Mouse (Mus musculus): ENCODE data around the gene Eapp. TPM values are rescaled to one million over a fixed set of nuclear protein-coding genes. Genes with fewer than 3 reads are reported as not detected.
"Not testable (repeated sequence)": the region's sequence is repeated elsewhere in the genome, so short reads cannot be mapped to it uniquely, and the experiment has no call there.

The Eapp gene
- polyA plus RNA-seq (2012; rRNA removed), result 9.7 and 10.5 TPM in 2 replicates

DNA sequence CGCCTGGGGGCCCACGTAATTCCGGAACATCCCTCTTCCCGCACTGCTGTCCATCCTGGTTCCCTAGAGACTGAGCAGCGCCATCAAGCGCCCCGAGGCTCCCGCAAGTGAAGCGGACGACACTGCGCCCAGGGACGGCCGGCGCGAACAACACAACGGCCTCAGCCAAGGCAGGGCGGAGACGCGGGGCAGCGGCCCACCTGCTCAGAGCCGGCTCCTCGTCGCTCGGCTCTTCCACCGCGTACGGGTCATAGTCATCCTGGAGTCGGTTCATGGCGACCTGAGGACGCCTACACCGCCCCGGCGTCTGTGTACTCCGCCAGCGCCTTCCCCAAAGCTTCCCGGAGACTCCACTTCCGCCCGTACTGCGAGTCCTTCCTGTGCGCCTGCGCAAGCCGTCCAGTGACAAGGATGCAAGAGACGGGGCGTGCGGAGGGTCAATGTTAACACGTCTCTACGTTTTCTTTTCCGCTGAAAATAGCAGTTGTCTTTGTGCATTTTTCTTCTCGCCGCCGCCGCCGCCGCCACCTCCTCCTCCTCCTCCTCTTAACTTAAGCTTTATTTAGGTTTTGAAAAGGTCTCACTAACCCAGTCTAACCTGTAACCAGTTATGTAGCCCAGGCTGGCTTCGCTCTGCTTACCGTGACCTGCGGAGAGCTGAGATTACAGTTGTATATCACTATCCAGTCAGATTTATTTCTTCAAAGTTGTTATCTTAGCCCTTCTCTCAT is at the start of gene Eapp:
Gene Eapp (minus strand): TSS at position 387 of the 731 bp plus-strand sequence.
- DNase-seq (ENCODE audit: low read depth), result peak; percentile 77

DNA sequence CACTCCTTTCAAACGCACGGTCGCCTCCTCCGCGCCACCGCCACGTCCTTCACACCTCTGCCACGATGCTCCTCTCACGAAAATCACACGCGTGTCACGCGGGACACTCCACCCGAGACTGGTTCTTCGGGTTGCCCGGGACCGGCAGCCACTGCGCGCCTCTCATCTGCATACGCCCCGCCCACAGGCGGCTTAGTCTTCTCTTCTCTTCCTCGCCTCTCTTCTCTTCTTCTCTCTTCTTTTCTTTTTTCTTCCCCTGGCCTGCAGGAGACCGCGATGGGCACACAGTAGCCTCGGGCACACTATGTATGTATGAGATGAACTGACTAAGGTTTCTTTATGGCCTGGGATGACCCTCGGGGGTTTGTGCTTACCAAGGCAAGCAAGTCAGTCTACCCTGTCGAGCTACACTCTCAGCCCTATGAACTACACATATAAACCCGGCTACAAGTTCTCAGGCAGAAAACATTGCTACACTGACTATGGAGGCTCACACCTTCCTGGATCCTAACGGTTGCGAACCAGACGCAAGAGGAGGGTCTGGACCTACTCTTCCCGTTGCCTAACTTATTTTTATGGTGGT is 43.1 kb upstream of the Eapp start:
- DNase-seq (ENCODE audit: low read depth), result not testable (repeated sequence)

DNA sequence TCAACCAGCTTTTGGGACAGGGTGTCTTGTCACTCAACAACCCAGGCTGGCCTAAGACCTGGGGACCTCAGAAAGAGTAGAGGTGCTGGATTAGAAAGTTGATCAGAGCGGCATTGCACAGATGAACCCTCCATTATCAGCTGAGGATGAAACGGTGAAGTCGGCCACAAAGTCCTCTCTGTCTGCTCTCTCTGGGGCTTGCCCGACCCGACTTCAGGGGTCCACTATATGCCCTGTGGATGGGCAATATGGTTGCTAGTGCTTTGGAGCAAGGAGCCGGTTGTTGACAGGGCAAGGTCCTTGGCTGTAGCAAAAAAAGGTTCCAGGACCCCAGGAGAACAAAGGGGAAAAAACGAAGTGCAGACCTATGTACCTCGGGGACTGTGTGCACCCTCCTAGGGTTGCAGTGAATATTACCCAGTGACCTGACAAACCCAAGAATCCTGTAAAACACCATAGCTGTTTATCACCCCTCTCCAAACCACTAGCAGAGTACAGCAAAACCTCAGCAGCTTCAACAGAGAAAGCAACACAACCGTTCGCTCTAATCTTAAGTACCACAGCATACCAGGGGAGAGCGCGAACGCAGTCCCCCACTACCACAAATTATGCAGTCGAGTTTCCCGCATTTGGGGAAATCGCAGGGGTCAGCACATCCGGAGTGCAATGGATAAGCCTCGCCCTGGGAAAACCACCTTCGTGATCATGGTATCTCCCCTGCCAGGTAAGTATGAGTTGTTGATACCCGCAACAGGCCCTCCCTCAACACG is 42.4 kb upstream of the Eapp start:
- not testable (repeated sequence) for DNase-seq (ENCODE audit: low read depth)

DNA sequence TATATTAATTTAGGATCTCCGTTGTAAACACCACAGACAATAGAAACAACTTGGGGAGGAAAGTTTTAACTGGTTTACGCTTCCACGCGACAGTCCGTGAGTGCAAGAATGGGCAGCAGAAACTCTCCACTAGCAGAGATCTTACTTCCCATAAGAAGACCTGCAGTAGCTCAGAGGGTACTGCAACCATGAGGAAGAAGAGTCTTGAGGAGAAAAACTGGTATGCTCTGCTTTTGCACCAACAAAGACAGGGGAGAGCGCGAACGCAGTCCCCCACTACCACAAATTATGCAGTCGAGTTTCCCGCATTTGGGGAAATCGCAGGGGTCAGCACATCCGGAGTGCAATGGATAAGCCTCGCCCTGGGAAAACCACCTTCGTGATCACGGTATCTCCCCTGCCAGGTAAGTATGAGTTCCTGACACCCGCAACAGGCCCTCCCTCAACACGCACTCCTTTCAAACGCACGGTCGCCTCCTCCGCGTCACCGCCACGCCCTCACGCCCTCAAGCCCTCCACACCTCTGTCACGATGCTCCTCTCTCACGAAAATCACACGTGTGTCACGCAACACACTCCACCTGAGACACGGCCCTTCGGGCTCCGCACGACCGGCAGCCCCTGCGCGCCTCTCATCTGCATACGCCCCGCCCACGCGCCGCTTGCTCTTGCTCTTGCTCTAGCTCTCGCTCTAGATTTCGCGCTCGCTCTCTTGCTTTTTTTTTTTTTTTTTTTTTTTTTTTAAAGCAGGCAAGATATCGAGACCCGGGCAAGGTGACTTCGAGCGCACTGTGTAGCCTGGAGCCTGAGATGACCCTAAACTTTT is 38.8 kb upstream of the Eapp start:
- DNase-seq (ENCODE audit: low read depth), result not testable (repeated sequence)

DNA sequence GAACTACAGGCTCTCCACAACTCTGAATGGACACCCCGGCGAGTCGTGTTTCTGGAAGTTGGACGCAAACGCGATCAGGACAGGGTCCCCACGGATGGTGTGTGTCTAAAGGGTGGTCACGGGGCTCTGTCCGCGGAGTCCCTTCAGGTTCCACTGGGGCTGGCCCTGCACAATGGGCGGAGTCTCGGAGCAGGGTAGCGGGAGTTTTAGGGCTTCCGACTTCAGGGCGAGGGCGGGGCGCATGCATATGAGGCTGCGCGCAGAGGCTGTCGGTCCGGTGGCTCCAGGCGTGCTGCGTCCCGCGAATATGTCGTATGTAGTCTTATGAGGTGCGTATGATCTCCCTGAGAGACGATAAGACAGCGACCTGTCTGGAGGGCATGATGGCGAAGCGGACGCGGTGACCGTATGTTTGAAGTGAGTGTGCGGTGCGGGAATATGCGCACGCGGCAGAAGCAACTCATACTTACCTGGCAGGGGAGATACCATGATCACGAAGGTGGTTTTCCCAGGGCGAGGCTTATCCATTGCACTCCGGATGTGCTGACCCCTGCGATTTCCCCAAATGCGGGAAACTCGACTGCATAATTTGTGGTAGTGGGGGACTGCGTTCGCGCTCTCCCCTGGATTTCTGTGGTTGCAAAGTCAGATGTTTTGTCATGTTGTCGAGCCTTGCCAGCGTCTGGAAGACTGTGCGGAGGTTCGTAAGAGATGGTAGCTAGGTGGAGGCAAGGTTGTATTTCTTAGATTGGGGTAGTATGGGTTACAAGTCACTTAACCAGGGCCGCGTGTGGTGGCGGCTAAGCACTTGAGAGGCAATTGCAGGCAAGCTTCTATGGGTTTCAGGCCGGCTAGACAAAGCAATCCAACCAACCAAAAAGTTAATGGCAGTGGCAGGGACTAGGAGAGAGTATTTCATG is 33.7 kb upstream of the Eapp start:
- not testable (repeated sequence) for DNase-seq (ENCODE audit: low read depth)

DNA sequence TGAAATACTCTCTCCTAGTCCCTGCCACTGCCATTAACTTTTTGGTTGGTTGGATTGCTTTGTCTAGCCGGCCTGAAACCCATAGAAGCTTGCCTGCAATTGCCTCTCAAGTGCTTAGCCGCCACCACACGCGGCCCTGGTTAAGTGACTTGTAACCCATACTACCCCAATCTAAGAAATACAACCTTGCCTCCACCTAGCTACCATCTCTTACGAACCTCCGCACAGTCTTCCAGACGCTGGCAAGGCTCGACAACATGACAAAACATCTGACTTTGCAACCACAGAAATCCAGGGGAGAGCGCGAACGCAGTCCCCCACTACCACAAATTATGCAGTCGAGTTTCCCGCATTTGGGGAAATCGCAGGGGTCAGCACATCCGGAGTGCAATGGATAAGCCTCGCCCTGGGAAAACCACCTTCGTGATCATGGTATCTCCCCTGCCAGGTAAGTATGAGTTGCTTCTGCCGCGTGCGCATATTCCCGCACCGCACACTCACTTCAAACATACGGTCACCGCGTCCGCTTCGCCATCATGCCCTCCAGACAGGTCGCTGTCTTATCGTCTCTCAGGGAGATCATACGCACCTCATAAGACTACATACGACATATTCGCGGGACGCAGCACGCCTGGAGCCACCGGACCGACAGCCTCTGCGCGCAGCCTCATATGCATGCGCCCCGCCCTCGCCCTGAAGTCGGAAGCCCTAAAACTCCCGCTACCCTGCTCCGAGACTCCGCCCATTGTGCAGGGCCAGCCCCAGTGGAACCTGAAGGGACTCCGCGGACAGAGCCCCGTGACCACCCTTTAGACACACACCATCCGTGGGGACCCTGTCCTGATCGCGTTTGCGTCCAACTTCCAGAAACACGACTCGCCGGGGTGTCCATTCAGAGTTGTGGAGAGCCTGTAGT is 23.4 kb upstream of the Eapp start:
- DNase-seq (ENCODE audit: low read depth), result not testable (repeated sequence)

DNA sequence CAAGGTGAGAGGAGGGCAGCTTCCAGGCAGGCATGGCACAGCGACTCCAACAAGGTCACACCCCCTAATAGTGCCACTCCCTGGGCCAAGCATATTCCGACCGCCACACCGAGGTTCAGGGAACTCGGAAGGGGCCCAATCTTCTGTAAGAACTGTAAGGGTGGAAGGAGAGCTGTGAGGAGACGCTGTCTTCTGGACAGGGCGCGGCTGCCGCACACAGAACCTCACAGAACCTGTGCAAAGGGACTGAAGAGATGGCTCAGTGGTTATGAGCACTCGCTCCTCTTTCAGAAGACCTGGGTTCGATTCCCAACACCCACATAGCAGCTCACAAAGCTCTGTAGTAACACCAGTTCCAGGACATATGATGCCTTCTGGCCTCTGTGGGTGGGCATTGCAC is 21.8 kb upstream of the Eapp start:
- DNase-seq (ENCODE audit: low read depth), result not testable (repeated sequence)

DNA sequence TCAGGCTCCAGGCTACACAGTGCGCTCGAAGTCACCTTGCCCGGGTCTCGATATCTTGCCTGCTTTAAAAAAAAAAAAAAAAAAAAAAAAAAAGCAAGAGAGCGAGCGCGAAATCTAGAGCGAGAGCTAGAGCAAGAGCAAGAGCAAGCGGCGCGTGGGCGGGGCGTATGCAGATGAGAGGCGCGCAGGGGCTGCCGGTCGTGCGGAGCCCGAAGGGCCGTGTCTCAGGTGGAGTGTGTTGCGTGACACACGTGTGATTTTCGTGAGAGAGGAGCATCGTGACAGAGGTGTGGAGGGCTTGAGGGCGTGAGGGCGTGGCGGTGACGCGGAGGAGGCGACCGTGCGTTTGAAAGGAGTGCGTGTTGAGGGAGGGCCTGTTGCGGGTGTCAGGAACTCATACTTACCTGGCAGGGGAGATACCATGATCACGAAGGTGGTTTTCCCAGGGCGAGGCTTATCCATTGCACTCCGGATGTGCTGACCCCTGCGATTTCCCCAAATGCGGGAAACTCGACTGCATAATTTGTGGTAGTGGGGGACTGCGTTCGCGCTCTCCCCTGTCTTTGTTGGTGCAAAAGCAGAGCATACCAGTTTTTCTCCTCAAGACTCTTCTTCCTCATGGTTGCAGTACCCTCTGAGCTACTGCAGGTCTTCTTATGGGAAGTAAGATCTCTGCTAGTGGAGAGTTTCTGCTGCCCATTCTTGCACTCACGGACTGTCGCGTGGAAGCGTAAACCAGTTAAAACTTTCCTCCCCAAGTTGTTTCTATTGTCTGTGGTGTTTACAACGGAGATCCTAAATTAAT is 18.3 kb upstream of the Eapp start:
- DNase-seq (ENCODE audit: low read depth), result not testable (repeated sequence)

DNA sequence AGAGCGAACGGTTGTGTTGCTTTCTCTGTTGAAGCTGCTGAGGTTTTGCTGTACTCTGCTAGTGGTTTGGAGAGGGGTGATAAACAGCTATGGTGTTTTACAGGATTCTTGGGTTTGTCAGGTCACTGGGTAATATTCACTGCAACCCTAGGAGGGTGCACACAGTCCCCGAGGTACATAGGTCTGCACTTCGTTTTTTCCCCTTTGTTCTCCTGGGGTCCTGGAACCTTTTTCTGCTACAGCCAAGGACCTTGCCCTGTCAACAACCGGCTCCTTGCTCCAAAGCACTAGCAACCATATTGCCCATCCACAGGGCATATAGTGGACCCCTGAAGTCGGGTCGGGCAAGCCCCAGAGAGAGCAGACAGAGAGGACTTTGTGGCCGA is 14.8 kb upstream of the Eapp start:
- not testable (repeated sequence) for DNase-seq (ENCODE audit: low read depth)

DNA sequence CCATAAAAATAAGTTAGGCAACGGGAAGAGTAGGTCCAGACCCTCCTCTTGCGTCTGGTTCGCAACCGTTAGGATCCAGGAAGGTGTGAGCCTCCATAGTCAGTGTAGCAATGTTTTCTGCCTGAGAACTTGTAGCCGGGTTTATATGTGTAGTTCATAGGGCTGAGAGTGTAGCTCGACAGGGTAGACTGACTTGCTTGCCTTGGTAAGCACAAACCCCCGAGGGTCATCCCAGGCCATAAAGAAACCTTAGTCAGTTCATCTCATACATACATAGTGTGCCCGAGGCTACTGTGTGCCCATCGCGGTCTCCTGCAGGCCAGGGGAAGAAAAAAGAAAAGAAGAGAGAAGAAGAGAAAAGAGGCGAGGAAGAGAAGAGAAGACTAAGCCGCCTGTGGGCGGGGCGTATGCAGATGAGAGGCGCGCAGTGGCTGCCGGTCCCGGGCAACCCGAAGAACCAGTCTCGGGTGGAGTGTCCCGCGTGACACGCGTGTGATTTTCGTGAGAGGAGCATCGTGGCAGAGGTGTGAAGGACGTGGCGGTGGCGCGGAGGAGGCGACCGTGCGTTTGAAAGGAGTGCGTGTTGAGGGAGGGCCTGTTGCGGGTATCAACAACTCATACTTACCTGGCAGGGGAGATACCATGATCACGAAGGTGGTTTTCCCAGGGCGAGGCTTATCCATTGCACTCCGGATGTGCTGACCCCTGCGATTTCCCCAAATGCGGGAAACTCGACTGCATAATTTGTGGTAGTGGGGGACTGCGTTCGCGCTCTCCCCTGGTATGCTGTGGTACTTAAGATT is 14.2 kb upstream of the Eapp start:
- DNase-seq (ENCODE audit: low read depth), result not testable (repeated sequence)

DNA sequence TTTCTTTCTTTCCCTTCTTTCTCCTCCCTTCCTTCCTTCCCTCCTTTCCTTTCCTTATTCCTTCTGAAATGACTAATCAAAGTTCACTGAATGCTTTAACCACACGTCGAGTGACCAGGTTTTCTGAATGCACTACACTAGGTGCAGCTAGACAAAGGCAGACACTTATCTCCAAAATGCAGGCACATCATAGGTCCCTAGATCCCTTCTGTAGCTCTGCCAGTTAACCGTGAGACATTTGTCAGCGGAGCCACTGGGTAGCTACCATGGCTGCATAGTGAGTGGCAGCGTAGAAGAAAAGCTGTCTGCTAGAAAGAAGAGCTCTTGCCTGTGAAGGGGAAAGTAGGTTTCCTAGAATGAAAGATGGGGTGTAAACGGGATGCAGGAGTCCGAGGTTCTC is 3.7 kb upstream of the Eapp start:
- DNase-seq (ENCODE audit: low read depth), result no peak

DNA sequence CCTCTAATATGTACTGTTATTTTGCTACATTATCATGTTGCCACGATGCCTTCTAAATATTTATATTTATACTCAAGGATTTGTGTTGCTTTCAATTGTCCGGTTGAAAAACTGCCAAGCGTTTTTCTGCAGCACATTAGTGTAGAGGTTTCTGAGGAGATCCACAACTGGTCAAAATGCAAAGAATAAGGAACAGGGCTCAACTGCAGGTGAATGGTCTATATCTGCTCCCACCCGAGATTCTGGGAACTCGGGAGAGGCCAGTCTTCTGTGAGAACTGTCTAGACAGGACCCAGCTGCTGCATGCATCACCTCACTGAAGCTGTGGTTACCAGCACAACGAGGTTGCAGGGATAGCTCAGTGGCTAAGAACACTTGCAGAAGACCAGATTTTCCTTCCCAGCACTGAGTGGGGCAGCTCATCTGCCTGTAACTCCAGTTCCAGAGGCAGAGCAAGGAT is 2.1 kb upstream of the Eapp start:
- no peak for DNase-seq (ENCODE audit: low read depth)

DNA sequence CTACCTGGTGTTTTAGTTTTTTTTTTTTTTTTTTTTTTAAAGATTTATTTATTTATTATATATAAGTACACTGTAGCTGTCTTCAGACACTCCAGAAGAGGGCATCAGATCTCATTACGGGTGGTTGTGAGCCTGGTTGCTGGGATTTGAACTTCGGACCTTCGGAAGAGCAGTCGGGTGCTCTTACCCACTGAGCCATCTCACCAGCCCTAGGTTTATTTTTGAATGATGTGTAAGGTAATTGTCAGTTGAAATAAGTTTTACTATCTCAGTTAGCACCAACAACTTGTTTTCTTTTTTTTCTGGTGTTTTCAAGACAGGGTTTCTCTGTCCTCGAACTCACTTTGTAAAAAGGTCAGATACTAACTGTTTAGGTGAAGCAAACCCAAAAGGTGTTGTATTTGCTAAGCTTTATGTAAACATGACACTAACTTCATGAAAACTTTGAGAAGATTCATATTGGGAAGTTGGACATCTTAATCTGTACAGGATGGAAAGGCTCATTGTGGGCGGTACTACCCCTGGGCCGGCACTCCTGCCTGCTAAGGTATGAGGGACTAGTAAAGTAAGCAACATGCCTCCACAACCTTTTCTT is 1.4 kb upstream of the Eapp start:
- no peak for DNase-seq (ENCODE audit: low read depth)

DNA sequence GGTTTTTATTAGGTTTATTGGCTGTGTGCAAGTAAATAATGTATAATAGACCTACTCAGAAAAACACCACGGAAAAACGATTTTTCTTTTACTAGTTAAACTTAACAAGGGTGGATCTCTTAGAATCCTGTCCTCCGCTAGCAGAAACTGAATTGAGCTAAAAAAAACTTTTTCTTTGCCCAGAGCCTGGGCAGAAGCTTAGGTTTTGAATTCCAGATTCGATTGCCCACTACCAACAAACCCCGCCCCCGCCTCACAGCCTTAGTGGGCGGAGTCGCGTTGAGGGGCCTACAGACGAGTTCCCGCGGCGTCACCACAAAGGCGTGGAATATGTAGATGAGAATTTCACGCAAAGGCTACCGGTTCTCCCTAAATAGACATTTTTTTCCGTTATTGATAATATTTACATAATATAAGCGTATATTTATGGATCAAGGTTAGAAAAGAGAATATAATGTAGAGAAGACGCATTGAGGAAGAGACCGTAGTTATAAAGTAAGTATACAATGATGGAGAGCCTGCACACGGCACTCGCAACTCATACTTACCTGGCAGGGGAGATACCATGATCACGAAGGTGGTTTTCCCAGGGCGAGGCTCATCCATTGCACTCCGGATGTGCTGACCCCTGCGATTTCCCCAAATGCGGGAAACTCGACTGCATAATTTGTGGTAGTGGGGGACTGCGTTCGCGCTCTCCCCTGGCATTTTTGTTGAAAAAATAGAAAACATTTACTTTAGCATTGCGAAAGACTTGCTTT is 725 bp upstream of the Eapp start:
- DNase-seq (ENCODE audit: low read depth), result no peak

DNA sequence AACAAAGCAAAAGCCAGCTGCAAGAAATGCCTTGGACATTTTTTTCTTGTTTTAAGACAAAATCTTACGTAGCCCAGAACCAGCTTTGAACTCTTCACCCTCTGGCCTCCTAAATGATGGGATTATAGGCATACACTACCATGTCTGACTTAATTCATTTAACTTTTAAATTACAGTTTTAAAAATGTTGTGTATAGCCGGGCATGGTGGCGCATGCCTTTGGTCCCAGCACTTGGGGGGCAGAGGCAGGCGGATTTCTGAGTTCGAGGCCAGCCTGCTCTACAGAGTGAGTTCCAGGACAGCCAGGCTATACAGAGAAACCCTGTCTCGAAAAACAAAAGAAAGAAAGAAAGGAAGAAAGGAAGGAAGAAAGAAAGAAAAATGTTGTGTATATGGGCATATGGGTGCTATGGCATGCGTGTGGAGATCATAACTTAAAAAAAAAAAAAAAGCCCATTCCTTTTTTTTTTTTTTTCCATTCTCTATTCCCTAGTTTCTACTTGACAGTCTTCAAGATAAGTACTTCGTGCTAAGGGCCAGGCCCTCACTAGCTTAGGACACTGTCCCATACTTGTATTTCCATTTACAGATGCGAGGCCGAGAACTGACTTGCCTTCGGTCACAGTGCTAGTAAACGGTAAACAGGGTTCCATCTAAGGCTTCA is 718 bp downstream of the Eapp start:
- no peak for DNase-seq (ENCODE audit: low read depth)

DNA sequence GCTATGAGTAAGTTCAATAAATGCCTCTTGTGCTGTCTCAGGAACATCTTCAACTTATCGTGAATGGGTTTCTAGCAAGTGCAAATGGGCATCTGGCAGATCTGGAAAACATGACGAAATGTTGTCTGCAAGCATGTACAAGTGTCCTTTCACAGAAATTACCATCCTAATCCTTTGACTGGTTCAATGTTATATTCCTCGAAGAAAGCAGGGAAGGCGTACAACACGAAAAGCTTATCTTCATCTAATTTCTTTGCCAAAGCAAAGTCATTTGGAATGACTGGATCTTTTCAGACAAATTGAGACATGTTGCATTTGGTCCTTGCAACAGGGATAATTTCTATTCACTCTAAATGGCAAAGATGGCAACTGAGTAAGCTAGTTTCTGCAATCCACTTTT is 6.6 kb downstream of the Eapp start:
- DNase-seq (ENCODE audit: low read depth), result peak; percentile 80
